Mouse (Mus musculus) liver, adult 2 months (tissue): ENCODE data around the gene Fcrl1. TPM values are rescaled to one million over a fixed set of nuclear protein-coding genes. Genes with fewer than 3 reads are reported as not detected.

Experiments
- DNase-seq: peaks from one replicate; pipeline ENCODE4 v3.0.0-alpha.2; 2011; ENCODE audit warnings: low read depth, low spot score; ENCODE audit errors: extremely low read depth
- H3K27ac ChIP-seq: fragments of 200-500 bp; replicated peaks from 2 replicates; pipeline ENCODE4 v1.5.1; 2012; ENCODE audit warnings: low read depth, mild to moderate bottlenecking, control low read depth, inconsistent platforms, low read length; ENCODE audit not compliant: insufficient read depth
- H3K27me3 ChIP-seq: fragments of 200-500 bp; 2 replicates; pipeline ENCODE4 v1.6.1; 2012; ENCODE audit warnings: mild to moderate bottlenecking, moderate library complexity, low read length, inconsistent platforms; ENCODE audit not compliant: control insufficient read depth, insufficient read depth
- H3K36me3 ChIP-seq: fragments of 200-500 bp; 2 replicates; pipeline ENCODE4 v1.6.1; 2012; ENCODE audit warnings: low read length, inconsistent platforms; ENCODE audit not compliant: control insufficient read depth, insufficient read depth
- H3K4me1 ChIP-seq: fragments of 200-500 bp; 2 replicates; pipeline ENCODE4 v1.6.1; 2011; ENCODE audit warnings: low read length; ENCODE audit not compliant: control insufficient read depth, insufficient read depth
- H3K4me3 ChIP-seq: fragments of 200-500 bp; 2 replicates; pipeline ENCODE4 v1.5.1; 2011; ENCODE audit warnings: low read depth, mild to moderate bottlenecking, control low read depth, low read length, moderate library complexity; ENCODE audit not compliant: insufficient read depth
- H3K79me2 ChIP-seq: fragments of 200-500 bp; 2 replicates; pipeline ENCODE4 v1.6.1; 2012; ENCODE audit warnings: inconsistent platforms, mild to moderate bottlenecking, low read length, moderate library complexity; ENCODE audit not compliant: control insufficient read depth, insufficient read depth
- H3K9ac ChIP-seq: fragments of 200-500 bp; 2 replicates; pipeline ENCODE4 v1.6.1; 2012; ENCODE audit warnings: low read depth, mild to moderate bottlenecking, control low read depth, inconsistent platforms, low read length
- CTCF ChIP-seq: fragments of 200-500 bp; IDR thresholded peaks from 2 replicates; pipeline ENCODE4 v1.5.1; 2011; ENCODE audit warnings: low read depth, low read length, control low read depth
- POLR2A ChIP-seq: fragments of 200-500 bp; IDR thresholded peaks from 2 replicates; pipeline ENCODE4 v1.6.1; 2011; ENCODE audit warnings: low read length, control low read depth; ENCODE audit not compliant: insufficient read depth; ENCODE audit errors: extremely low read depth
- WGBS: fragments of 180-500 bp; shearing (Covaris S2); methylation state at CpG from one replicate; pipeline ENCODE4 v1.1.7; 2018; 5-methylcytosine and 5-hydroxymethylcytosine counted together
- polyA plus RNA-seq: library from polyadenylated mRNA; depleted of rRNA; stranded (reverse); fragments of >200 nt; gene quantifications from 2 replicates; pipeline ENCODE4 v1.2.3, GENCODE M21; 2012
- total RNA-seq: library from RNA; depleted of rRNA; stranded (reverse); fragments of >200 nt; gene quantifications from 2 replicates; pipeline ENCODE4 v1.2.3, GENCODE M21; 2014

Gene Fcrl1
- total and polyA plus RNA-seq, 2 experiments = 0.37 to 0.44 TPM

DNA sequence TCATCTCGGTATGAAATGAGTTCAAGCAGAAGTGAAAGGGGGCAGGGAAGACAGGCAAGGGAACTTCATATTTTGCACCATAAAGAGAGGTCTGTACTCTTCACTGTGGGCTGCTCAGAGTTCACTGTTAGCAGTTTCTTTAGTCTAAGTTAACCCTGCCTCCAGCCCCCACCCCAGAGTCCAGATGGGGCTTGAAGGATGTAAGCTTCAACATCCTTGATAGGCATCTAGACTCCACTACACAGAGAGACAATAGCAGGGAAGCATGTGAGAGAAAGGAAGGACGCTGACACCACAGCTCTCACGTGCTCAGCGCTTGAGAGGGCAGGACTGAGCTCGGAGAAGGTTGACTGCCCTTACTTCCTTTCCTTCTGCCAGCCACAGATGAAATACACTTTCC, 25.1 kb downstream of the Fcrl1 start:
- Histone ChIP-seq H3K9ac (no peak overlapping the region), H3K36me3 (no peaks in the 10 kb centered on the region), H3K4me3 (no peak overlapping the region), H3K4me1 (no peaks in the 10 kb centered on the region), H3K27ac (no peak overlapping the region), H3K27me3 (no peaks in the 10 kb centered on the region), H3K79me2 (no peaks in the 10 kb centered on the region)
- DNase-seq = peak; percentile 32
- no peak for TF ChIP-seq POLR2A
- TF ChIP-seq CTCF = no peak
- WGBS = 55% methylated on average over 5 of the region's 5 CpGs

DNA sequence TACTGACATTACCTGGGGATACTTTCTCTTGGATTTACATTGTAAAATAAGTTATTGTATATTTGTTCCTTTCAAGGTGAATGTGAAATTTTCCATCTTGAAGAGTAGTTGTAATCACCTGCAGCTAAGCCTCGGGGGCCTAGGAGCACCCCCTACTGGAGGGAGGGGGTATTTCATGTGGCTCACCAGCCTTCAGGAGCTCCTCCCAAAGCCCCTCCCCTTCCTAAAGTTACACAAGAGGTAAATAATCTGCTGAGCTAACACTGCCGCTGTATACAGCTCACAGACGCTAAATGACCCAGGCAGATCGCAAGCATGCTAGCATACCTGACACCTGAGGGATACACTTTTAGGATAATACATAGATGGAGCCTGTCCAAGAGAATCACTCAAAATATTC, 32.0 kb downstream of the Fcrl1 start:
- no peak overlapping the region for H3K4me3 ChIP-seq
- no peak overlapping the region for H3K9ac ChIP-seq
- H3K36me3 ChIP-seq = no peaks in the 10 kb centered on the region
- H3K27ac ChIP-seq = no peak overlapping the region
- H3K79me2 ChIP-seq = no peaks in the 10 kb centered on the region
- TF ChIP-seq CTCF = peak; percentile 58
- no peak for TF ChIP-seq POLR2A
- no peaks in the 10 kb centered on the region for H3K4me1 ChIP-seq
- DNase-seq = peak; percentile 34
- H3K27me3 ChIP-seq = no peaks in the 10 kb centered on the region
- 6% methylated on average over 4 of the region's 4 CpGs for WGBS

DNA sequence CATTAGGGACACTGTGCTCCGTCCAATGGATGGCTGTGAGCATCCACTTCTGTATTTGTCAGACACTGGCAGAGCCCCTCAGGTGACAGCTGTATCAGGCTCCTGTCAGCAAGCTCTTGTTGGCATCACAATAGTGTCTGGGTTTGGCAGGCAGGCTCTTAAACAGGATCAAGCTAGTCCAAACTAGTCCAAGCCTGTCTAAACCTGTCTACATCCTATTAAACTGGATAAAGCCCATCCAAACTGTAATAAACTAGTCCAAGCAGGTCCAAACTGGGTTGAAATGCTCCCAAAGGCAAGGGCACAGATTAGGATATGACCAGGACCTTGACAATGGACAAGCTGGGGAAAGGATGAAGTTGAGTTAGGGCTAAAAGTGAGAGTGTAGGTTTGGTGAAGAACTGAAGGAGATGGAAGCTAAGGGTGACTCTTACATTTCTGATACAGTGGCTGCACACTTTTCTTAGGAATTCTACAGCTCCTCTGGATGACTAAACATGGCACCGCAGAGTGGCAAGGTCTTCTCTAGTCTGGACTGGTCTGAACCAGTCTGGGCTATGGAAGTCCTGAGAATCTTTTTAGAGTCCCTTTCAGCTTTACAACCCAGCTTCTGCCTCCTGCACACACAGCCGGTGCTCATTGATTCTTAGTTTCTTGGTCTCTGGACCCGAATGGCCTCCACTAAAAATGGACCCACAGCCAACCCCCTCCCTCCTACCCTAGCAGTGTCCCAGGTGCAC, 33.2 kb downstream of the Fcrl1 start:
- no peaks in the 10 kb centered on the region for H3K4me1 ChIP-seq
- no peak overlapping the region for H3K4me3 ChIP-seq
- no peak for DNase-seq
- 87% methylated on average over 4 of the region's 4 CpGs for whole genome bisulfite sequencing
- no peaks in the 10 kb centered on the region for H3K27me3 ChIP-seq
- no peak overlapping the region for H3K27ac ChIP-seq
- H3K79me2 ChIP-seq = no peaks in the 10 kb centered on the region
- H3K9ac ChIP-seq = no peak overlapping the region
- TF ChIP-seq POLR2A = no peak
- no peak for TF ChIP-seq CTCF
- no peaks in the 10 kb centered on the region for H3K36me3 ChIP-seq

GRCm38 (mm10) chr3:87410605-87411004, 34.4 kb downstream of the Fcrl1 start:
- WGBS = 77% methylated on average over 6 of the region's 6 CpGs
- TF ChIP-seq CTCF = no peak
- TF ChIP-seq POLR2A = no peak
- Histone ChIP-seq H3K27me3 (no peaks in the 10 kb centered on the region), H3K4me3 (no peak overlapping the region), H3K4me1 (no peaks in the 10 kb centered on the region), H3K9ac (no peak overlapping the region), H3K79me2 (no peaks in the 10 kb centered on the region), H3K36me3 (no peaks in the 10 kb centered on the region), H3K27ac (no peak overlapping the region)
- DNase-seq = no peak

DNA sequence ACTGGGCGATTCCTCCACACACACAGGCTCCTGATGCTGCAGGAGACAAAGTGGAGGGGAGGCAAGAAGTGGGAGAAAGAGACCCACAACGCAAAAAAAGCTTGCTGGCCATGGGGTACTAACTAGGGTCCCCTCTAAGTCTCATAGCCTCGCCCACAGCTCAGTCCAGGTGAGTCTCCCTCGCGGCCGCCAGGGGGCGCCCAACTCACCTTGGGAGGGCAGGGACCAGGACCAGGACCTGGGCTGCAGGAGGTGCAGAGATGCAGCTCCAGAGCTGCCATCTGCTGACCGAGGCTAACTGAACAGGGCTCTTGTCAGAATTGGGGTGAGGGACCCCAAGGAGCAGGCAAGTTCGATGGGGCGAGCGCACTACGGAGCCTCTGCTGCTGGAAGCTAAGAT, 35.0 kb downstream of the Fcrl1 start:
- TF ChIP-seq CTCF (peak; percentile 86), POLR2A (no peak)
- peak; percentile 19 for DNase-seq
- no peaks in the 10 kb centered on the region for H3K4me1 ChIP-seq

GRCm38 (mm10) chr3:87420645-87421044, 44.5 kb downstream of the Fcrl1 start:
- H3K36me3 ChIP-seq = no peaks in the 10 kb centered on the region
- DNase-seq = no peak
- H3K79me2 ChIP-seq = no peaks in the 10 kb centered on the region
- no peak overlapping the region for H3K4me3 ChIP-seq
- H3K27ac ChIP-seq = no peak overlapping the region
- TF ChIP-seq POLR2A (no peak), CTCF (no peak)
- H3K9ac ChIP-seq = no peak overlapping the region
- no peaks in the 10 kb centered on the region for H3K27me3 ChIP-seq
- 63% methylated on average over 1 of the region's 1 CpGs for WGBS
- H3K4me1 ChIP-seq = no peaks in the 10 kb centered on the region

More for the DNA sequence above, 35.0 kb downstream of the Fcrl1 start:
- Histone ChIP-seq H3K27me3 (no peaks in the 10 kb centered on the region), H3K4me3 (no peak overlapping the region), H3K79me2 (no peaks in the 10 kb centered on the region), H3K9ac (no peak overlapping the region), H3K36me3 (no peaks in the 10 kb centered on the region), H3K27ac (no peak overlapping the region)
- WGBS = 17% methylated on average over 12 of the region's 12 CpGs
